Mouse (Mus musculus): ENCODE measurements around the gene Gprc5c.

Gprc5c gene

DNA sequence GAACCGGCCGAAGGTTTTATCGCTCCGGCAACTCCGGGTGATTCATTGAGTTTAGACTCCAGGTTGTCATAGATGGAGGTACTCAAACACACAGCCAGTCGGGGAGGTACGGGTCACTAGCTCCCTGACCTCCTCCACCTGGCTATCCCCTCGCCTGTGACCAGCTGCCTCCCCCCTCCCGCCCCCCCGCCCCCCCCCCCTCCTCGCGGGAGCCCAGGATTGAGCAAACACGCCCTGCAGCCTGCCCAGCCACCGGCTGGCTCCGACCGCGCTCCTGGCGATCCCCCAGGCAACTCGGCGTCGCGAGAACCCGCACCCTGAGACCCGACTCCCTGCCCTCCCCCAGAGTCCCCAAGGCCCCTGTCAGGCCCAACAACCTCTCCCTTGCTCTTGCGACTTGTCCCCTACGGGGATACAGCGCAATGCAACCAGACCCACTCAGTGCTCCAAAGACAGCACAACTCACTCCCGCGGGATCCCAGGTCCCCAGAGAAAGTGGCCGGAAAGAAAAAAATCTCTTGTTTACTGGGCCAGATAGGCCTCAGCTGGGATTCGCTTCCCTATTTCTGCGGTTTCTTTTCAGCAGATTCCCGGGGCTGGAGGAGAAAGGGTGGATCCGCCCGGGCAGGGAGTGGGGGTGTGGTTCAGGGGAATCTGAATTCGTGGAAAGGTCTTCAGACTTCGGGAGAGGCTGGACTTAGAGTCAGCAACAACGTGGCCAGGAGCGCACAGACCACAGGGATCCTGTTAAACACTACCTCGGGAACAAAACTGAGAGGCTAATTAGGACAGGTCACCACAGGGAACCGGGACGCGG lies at the start of gene Gprc5c:
Gene Gprc5c (plus strand): TSS at position 701 of the 817 bp plus-strand sequence.
- DNase-seq, result peak; percentile 85

DNA sequence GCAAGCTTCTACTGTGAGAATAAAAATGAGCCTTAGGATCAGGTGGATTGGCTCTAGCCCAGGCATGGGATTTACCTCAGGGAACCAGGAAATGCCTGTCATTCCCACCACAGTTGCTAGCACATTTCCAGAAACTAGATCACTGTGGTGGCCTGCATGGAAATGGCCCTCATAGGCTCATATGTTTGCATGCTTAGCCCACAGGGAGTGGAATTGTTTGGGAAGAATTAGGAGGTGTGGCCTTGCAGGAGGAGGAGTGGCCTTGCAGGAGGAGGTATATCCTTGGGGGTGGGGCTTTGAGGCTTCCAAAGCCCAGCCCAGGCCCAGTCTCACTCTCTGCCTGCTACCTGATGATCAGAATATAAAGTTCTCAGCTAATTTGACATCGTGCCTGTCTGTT lies 49.0 kb upstream of the Gprc5c start:
- DNase-seq, result peak; percentile 51

DNA sequence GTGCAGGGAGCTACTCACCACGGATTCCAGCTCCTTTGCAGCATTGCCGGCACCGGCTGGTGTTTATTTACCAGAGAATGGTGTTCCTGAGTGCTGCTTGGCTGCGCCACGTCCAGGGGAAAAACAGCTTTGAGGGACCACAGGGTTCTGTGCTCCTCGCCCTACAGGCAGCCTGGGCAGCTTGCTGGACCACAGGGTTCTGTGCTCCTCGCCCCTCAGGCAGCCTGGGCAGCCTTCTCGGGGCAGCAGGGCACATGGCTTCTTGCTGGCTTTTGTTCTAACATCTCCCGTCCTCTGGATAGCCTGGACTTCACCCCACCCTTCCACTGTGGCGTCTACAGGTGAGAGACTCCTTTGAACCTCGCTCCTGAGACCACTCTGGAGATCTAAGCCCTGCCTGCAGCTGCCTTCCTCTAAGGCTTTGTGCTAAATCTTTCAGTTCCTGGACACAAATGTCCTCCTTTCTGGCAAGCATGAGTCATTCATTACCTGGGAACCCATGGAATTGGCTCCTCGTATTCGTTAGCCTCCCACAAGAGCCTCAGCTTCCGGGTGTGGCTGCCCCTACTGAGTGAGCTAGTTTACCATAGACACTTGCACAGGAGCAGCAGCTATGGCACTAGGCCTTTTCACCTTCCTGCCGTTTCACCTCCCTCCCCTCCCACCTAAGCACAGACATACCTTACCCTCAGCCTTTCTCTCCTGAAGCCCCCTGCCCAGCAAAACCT lies 48.2 kb upstream of the Gprc5c start:
- peak; percentile 59 for DNase-seq

DNA sequence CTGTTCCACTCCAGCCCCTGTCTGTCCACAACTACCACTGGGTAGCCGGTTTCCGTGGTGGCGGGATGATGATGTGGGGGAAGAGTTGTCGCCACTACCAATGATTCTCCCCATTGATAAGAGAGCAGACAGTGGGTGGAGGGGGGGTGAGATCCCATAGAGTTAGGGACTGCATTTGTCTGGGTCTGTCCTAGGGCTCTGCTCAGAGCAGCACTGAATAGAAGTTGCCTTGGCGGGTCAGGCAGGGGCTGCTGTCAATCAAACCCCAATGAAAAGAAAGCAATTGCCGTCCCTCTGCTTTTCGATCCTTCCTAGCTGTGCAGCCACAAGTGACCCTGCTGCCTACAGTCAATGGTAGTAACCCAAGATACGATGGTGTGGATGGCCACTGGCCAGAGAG lies 47.0 kb upstream of the Gprc5c start:
- peak; percentile 57 for DNase-seq

DNA sequence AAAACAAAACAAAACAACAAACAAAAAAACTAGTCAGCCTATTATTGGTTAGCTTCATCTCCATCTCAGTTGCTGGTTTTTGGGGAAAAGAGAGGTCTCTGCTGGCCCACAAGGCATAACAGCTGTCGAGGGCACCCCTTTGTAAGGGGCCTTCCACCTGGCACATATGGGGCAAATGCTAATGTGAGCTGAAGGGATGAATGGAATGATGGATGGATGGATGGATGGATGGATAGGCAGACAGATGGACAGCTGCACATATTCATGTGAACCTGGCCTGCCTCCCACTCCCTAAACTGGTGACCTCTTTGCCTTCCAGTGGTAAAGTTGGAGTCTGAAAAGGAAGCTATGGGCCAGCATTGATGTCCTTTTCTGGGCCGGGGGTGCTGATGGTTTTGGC lies 43.9 kb upstream of the Gprc5c start:
- no peak for DNase-seq

DNA sequence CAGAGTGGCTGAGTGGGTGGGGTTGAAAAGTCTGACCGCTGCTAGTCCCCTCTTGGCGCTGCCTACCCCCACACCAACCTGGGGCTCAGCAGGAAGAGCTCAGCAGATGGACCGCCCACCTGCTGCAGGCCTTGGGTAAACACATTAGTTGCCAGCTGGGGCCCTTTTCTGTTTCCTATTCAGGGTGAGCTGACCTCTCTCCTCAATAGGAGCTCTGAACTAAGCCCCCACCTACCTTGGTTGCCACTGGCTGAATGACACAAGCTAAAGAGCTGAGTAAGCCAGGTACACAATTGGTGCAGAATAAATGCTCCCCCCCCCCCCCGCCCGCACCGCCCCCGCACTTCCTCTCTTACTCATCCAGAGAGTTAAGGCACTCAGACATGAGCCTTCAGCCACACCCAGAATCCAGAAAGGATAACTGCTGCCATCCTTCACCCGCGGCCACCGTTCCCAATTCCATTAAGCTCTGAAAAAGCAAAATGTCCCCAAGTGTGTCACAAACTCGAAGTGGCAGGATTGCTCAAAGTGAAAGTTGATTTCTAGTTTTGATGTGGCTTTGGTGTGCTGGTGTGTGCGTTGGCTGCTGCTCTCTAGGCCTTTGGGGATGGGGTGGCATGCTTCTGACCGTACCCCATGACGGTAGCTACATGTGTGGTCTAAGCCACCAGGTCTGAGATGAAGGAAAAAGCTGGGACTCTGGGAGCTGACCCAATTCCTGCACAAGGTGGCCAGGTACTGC lies 43.1 kb upstream of the Gprc5c start:
- peak; percentile 84 for DNase-seq

DNA sequence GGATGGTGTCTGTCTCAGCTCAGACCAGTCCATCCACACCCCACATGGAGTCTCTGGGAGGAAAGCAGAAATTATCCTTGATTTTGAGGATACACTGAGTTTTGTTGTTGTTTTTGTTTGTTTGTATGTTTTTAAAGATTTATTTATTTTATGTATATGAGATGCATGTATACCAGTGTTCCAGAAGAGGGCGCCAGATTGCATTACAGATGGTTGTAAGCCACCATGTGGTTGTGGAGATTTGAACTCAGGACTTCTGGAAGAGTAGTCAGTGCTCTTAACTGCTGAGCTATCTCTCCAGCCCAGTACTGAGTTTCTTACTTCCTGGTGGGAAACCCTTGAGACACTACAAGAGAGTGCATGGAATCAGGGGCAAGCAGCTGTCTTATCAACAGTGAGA lies 41.6 kb upstream of the Gprc5c start:
- no peak for DNase-seq

DNA sequence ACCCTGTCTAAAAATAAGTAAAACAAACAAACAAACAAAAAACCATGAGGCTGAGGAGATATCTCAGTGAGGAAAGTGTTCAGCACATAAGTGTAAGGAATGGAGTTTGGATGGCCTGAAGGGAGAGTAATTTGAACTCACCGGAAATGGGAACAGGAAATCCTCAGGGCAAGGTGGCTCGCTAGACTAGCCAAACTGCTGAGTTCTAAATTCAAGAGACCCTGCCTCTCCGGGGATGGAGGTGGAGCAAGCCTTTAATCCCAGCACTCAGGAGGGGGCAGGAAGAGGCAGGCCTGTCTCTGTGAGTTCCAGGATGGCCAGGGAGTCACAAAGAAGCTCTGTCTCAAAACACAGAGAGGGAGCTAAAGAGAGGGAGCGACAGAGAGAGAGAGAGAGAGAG lies 40.6 kb upstream of the Gprc5c start:
- no peak for DNase-seq

DNA sequence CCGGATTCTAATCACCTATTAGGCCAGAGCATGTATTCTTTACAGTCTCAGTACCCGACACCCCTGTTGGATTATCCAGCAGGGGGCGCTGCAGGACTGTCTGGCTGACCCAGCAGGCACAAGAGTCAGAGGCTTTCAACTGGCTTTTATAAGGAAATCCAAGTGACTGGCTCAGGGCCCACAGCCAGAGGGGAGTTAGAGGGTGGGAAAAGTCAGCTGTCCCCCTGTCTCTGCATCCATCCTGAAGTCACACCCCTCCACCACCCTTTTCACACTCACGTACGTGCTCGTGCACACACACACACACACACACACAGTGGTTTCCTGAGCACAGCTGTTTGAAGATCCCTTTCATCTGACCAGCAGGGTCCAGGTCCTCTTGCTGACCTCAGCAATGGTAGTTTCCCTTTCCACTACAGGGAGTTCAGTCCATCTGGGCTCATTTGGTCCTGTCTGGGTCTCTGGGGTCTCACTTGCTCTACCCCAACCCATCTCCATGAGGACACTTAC lies 38.2 kb upstream of the Gprc5c start:
- peak; percentile 91 for DNase-seq

DNA sequence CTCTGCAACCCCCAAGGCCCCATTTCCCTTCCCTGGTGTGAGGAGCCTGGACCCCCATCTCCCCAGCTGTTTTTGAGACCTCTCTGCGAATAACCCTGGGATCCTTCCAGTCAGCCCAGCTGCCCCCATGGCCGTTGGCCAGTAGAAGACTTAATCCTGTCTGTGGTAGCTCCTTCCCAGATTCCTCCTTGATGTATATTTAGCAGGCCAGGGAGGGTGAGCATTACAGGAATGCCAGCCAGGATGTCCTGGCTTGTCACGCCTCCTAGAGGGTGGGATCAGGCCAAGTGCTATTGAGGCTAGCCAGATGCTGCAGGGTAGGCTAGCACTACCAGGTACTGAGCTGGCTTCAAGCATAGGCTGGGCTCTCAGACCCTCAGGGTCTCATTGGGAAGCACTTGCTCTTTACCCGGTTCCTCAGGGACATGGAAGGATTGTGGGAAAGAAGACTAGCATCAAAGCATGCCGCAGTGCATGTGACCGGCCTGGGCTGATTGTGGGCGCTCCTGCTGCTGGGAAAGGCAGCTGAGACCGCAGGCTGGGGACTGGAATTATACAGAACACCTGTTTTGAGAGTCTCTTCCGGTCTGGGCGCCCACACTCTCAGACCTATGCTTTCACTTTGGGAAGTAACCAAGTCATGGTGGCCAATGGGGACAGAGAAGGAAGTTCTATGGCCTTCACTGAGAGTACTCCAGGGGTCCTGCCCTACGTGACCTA lies 35.9 kb upstream of the Gprc5c start:
- no peak for DNase-seq

DNA sequence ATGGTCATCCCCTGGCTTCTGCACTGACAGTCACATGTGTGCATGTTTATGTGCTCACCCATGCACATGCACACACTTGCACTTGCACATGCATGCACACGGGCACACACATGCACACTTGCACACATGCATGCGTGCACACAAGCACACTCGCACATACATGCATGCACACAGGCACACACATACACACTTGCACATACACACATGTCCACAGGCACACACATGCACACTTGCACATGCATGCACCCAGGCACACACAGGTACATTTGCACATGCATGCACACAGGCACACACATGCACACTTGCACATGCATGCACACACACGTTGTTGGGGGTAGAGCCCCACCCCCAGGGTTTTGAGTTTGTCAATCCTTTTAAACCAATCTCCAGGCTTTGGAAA lies 34.0 kb upstream of the Gprc5c start:
- no peak for DNase-seq

DNA sequence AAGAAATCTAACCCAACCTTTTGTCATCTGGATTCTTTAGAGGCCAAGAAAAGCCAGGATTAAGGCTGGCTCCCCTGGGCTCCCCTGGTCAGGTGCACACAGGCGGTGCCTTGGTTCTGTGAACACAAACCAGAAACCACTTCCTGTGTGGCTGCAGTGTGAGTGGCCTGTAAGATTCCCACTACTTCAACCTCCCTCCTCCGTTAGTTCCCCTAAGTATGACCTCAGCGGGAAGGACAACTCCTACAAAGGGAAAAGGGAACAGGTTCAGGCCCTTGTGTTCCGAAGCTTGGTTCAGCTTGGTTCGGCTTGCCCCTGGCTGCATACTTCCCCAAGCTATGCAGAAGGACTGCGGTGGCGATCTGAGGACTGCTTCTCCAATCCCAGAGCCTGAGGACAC lies 32.8 kb upstream of the Gprc5c start:
- DNase-seq, result no peak

DNA sequence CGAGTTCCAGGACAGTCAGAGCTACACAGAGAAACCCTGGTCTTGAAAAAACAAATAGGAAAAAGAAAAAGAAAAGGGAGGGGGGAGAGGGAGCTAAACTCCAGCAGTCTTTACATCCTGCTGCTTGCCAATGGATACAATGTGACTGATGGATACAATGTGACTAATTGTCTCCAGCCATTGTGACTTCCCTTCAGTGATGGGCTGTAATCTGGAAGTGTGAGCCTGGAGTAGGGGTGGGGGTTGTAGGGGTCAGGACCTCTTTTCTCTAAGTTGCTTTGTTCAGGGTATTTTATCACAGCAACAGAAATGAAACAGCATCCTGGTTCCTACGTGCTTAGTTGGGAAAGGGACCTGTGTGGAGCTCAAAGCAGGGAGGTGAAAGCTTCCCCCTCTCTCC lies 31.8 kb upstream of the Gprc5c start:
- DNase-seq, result no peak

DNA sequence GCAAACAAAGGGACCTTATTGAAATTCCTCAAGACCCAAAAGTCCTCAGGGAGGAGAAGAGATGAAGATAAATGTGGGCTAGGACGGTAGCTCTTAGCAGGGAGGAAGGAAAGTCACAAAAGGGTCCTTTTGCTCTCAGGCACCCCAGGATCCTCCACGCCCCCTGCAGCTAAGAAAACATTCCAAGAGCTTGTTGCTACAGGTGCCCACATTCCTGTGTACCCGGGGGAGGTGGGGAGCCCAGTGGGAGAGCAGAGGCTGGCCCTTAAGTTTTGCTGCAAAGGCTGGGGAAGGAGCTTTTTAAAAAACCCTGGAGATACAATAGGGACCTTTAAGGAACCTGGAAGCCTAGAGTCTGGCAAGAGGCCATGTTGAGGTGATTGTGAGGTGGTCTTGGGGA lies 30.5 kb upstream of the Gprc5c start:
- no peak for DNase-seq

DNA sequence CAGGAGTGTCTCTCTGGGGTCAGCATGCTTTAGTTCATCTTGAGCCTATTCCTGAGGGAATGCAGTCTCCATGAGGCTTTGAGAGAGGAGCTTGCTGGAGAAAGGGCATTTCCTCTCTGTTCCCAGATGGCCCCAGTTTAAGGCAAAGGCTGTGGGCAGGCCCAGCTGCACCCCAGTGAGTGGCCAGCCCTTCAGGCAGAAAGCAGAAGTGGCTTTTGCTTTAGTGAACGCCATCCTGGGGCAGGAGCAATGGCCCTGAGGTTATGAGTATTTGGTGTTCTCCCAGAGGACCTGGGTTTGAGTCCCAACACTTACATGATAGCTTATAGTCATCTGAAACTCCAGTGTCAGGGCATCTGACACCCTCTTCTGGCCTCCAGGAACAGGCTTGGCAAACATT lies 29.6 kb upstream of the Gprc5c start:
- no peak for DNase-seq

DNA sequence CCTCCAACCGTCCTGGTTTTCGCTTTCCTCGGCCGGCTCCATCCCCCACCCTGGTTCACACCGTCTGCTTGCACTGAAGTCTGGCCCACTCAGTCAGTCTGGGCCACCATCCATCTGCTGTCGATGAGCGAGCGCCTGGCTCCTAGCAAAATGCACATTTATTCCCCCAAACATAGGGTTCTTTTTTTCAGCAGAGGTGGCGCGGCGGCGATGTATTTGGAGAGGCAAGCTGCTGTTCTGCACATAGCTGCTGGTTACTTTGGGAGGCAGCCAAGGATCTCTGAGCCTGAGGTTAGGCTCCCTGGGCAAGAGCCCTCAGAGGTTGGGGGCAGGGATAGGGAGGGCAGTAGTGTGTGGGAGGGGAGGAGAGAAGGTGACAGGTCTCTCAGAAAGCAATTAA lies 28.2 kb upstream of the Gprc5c start:
- peak; percentile 90 for DNase-seq

DNA sequence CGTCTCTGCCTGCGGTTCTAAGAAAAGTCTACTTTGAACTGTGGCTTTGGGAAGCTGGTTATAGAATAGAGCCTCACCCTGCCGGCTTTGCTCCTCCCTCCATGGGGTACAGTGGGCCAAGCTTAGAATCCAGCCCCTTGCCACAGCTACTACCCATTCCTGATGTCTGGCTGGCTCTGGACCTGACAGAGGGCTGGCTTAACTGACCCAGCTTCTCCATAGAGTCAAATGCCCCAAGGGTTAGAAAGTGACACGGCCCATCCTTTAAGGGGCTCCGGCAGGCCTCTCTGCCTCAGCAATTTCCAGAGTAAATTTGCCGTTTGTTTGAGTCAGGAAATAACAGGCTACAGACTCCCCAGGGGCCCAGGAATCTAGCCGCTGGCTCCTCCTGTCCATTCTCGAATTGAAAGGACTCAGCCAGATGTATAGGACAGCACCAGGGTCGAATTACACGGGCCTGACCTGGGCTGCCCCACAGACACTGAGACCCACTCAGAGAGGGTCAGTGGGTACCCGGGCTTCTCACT lies 27.7 kb upstream of the Gprc5c start:
- peak; percentile 50 for DNase-seq

DNA sequence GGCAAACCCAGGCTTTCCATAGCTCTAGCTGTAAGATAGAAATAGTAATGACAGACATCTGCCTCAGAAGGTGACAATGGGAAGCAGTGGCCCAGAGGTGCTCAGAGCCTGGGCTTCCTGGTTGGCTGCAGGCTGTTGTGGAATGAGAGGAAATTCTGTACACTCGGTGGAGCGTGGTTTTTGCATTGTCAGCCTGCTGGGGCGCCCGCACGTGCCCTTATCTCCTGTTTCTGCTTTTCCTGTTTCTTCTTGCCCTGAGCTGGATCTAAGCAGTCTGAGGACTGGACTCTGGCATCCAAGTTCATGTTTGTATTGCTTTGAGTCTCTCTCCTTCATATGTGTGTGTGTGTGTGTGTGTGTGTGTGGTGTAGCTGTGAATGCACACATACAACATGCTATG lies 24.3 kb upstream of the Gprc5c start:
- no peak for DNase-seq

DNA sequence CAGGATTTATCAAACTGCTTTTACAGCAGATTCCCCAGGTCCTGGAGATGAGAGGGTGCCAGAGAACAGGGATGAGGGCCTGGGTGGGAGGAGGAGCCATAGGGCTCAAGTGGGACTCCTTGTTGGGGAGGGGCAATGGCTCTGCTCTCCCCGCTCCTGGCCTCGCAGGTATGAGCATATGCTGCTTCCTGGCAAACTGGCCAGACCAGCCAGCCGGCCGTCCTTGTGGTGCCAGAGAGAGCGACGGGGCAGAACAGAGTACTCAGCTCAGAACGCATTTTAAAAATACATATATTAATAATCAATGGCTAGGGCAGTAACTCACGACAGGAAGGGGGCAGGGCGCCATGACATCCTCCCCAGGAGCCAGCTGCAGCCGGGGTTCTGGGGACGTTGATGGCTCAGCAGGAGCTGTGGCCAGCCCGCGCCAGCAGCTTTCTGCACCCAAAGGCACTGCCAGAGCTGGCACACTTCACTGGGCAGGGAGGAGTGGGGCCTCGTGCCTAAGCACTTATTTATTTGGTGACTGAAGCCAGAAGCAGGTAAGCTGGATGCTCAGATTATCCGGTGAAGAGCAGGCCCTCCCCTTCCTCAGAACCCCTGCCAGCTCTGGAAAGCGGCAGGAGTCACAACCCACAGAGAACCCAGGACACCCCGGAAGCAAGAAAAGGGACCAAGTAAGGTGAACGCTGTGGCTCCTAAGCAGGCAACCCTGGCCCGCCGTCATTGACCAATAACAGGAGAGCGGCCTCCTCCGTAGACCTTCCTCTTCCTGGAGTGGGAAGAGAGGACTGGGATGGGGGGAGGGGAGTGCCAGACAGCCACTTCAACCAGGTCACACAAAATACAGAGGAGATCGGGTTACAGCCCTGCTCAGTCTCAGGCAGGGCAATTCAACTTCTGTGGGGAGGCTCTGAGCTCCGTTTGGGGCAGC lies 21.2 kb upstream of the Gprc5c start:
- peak; percentile 98 for DNase-seq

DNA sequence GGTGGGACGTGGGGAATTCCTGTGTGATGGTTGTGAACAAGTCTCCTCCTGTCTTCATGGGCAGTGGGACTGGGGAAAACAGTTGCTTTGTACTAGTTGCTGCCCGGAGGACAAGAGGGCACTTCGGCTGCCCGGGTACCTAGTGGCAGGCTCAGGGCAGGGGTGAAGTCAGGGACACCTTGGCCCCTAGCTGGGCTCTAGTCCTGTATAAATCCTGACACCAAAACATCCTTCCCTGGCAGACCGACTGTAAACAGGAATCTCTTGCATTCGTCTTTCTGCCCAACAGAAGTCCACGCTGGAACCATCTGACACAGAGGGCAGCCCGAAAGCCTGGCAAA lies 20.5 kb upstream of the Gprc5c start:
- no peak for DNase-seq

DNA sequence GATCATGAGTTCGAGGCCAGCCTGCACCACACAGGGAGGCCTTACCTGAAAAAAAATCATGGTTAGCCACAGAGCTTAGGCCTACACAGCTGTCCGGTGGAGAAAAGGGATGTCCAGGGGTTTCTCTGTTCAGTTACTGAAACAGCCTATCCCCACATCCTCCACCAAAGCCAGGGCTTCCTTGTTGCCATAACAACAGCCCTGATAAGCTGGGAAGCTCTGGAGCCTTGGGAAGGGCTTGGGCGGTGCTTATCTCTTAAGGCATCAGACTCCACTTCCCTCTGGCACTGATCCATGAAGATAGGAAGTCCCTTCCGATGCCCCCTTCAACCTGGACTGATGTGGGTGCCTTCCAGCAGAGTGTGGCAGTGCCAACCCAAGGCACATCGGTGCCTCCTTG lies 17.8 kb upstream of the Gprc5c start:
- DNase-seq, result no peak
